Mouse (Mus musculus) central nervous system, embryonic 14 days (tissue): ENCODE data around the gene Macf1. TPM values are rescaled to one million over a fixed set of nuclear protein-coding genes. Genes with fewer than 3 reads are reported as not detected.

Experiments used
- polyA plus RNA-seq: library from polyadenylated mRNA; depleted of rRNA; stranded (reverse); fragments of >200 nt; gene quantifications from 2 replicates; pipeline ENCODE4 v1.2.3, GENCODE M21; 2012; rRNA removed

Gene Macf1
- polyA plus RNA-seq = 150 and 152 TPM in 2 replicates

GRCm38 (mm10) chr4:123684260-123684659 is at the start of gene Macf1:
Gene Macf1, minus strand, starts transcription at chr4:123684360.

GRCm38 (mm10) chr4:123717574-123718433 is 33.6 kb upstream of the Macf1 start, which contains the start of gene Ndufs5:
Gene Ndufs5, minus strand, starts transcription at chr4:123718202.

GRCm38 (mm10) chr4:123342642-123343470 is 341.3 kb downstream of the Macf1 start, which contains the start of gene Bmp8a:
Gene Bmp8a, minus strand, starts transcription at chr4:123343252.

GRCm38 (mm10) chr4:123323534-123323933 is 360.6 kb downstream of the Macf1 start, which contains the start of gene Oxct2a:
Gene Oxct2a, minus strand, starts transcription at chr4:123323634.

Other genes starting within 250 kb of the Macf1 start
- 327 and 347 TPM in 2 replicates for gene Ndufs5, start 33.8 kb upstream of the Macf1 start, polyA plus RNA-seq
- 53.6 and 62.6 TPM in 2 replicates for gene Akirin1, start 66.0 kb upstream of the Macf1 start, polyA plus RNA-seq
- 1.2 and 2.0 TPM in 2 replicates for gene Rhbdl2, start 103.5 kb upstream of the Macf1 start, polyA plus RNA-seq
- gene 4933427I04Rik, start 175.3 kb upstream of the Macf1 start, polyA plus RNA-seq = not detected in 2 replicates
- gene Mycbp, start 220.5 kb upstream of the Macf1 start, polyA plus RNA-seq = 16.2 and 20.4 TPM in 2 replicates
- gene Rragc, start 233.1 kb upstream of the Macf1 start, polyA plus RNA-seq = 56.4 and 57.6 TPM in 2 replicates
- gene 4930535I16Rik, start 233.7 kb upstream of the Macf1 start, polyA plus RNA-seq = not detected in 2 replicates